Mouse (Mus musculus) limb, embryonic 13.5 days (tissue): ENCODE measurements at regions not wholly inside any gene's neighbourhood (a gene's known extent, or its start where the extent isn't known, plus 50 kb on each side); places are given as distances from the start of the nearest gene placed in this dataset.

Source experiments
- ATAC-seq: fragments of 200-750 bp; cut with Nextera tagmentation; 2 replicates; pipeline ENCODE4 v1.8.0; 2017; ENCODE audit warnings: low read depth, moderate number of reproducible peaks, moderate TSS enrichment; ENCODE audit not compliant: low FRiP score
- H3K27ac ChIP-seq: fragments of 300-500 bp; sonication (generic); 2 replicates; pipeline ENCODE4 v1.5.1; 2015; ENCODE audit warnings: inconsistent platforms, mild to moderate bottlenecking, moderate library complexity
- H3K27me3 ChIP-seq: fragments of 300-500 bp; sonication (generic); 2 replicates; pipeline ENCODE4 v1.6.1; 2015; ENCODE audit warnings: mild to moderate bottlenecking, inconsistent platforms
- H3K36me3 ChIP-seq: fragments of 300-500 bp; sonication (generic); 2 replicates; pipeline ENCODE4 v1.6.1; 2015; ENCODE audit warnings: inconsistent platforms, mild to moderate bottlenecking, moderate library complexity
- H3K4me1 ChIP-seq: fragments of 300-500 bp; sonication (generic); 2 replicates; pipeline ENCODE4 v1.6.1; 2015; ENCODE audit warnings: inconsistent platforms
- H3K4me2 ChIP-seq: fragments of 300-500 bp; sonication (generic); replicated peaks from 2 replicates; pipeline ENCODE4 v1.6.1; 2015; ENCODE audit warnings: inconsistent platforms, mild to moderate bottlenecking, moderate library complexity
- H3K4me3 ChIP-seq: fragments of 300-500 bp; sonication (generic); 2 replicates; pipeline ENCODE4 v1.5.1; 2015; ENCODE audit warnings: moderate library complexity, mild to moderate bottlenecking, inconsistent platforms
- H3K9ac ChIP-seq: fragments of 300-500 bp; sonication (generic); 2 replicates; pipeline ENCODE4 v1.6.1; 2015; ENCODE audit warnings: mild to moderate bottlenecking, inconsistent platforms
- H3K9me3 ChIP-seq: fragments of 300-500 bp; sonication (generic); 2 replicates; pipeline ENCODE4 v1.6.1; 2016; ENCODE audit warnings: inconsistent platforms
- WGBS: fragments of 180-500 bp; shearing (Covaris S2); methylation state at CpG from one replicate; pipeline ENCODE4 v1.1.7; 2015; 5-methylcytosine and 5-hydroxymethylcytosine counted together

GRCm38 (mm10) chr5:136619315-136620231 lies 52.3 kb upstream of the Cux1 start:
- Histone ChIP-seq H3K4me2 (peak overlapping the region; percentile 46), H3K27ac (no peak overlapping the region), H3K9ac (0 out of 2 replicates have a peak overlapping the region, but pooled peaks have one; percentile 36), H3K9me3 (no peaks in the 10 kb centered on the region), H3K4me3 (no peak overlapping the region; the same call in 1 of the 2 replicates), H3K4me1 (peaks cover 25% of the 10 kb centered on the region), H3K27me3 (peaks cover 75% of the 10 kb centered on the region), H3K36me3 (no peaks in the 10 kb centered on the region)
- 6% methylated on average over 17 of the region's 17 CpGs for WGBS
- ATAC-seq = no peak; the same call in 1 of the 2 replicates

GRCm38 (mm10) chr5:136620234-136620633 lies 52.9 kb upstream of the Cux1 start:
- H3K4me3 ChIP-seq = no peak overlapping the region
- H3K27ac ChIP-seq = no peak overlapping the region
- WGBS = 18% methylated on average over 12 of the region's 12 CpGs
- ATAC-seq = no peak
- no peaks in the 10 kb centered on the region for H3K36me3 ChIP-seq
- H3K4me2 ChIP-seq = peak overlapping the region; percentile 46
- peaks cover 81% of the 10 kb centered on the region for H3K27me3 ChIP-seq
- peaks cover 25% of the 10 kb centered on the region for H3K4me1 ChIP-seq
- H3K9me3 ChIP-seq = no peaks in the 10 kb centered on the region
- 0 out of 2 replicates have a peak overlapping the region, but pooled peaks have one; percentile 36 for H3K9ac ChIP-seq

GRCm38 (mm10) chr5:136621336-136622125 lies 54.2 kb upstream of the Cux1 start:
- WGBS = 29% methylated on average over 4 of the region's 4 CpGs
- Histone ChIP-seq H3K36me3 (no peaks in the 10 kb centered on the region), H3K9ac (no peak overlapping the region), H3K9me3 (no peaks in the 10 kb centered on the region), H3K4me1 (peaks cover 25% of the 10 kb centered on the region), H3K27me3 (peaks cover 86% of the 10 kb centered on the region), H3K4me2 (no peak overlapping the region), H3K4me3 (no peak overlapping the region), H3K27ac (no peak overlapping the region)
- ATAC-seq = no peak

- H3K9ac ChIP-seq = no peak overlapping the region
- no peak overlapping the region for H3K27ac ChIP-seq
- H3K4me2 ChIP-seq = no peak overlapping the region
- no peak for ATAC-seq
- peaks cover 83% of the 10 kb centered on the region for H3K27me3 ChIP-seq
- 23% methylated on average over 2 of the region's 2 CpGs for WGBS
- peaks cover 29% of the 10 kb centered on the region for H3K4me1 ChIP-seq
- H3K36me3 ChIP-seq = no peaks in the 10 kb centered on the region
- no peak overlapping the region for H3K4me3 ChIP-seq
- H3K9me3 ChIP-seq = no peaks in the 10 kb centered on the region
Measured at GRCm38 (mm10) chr5:136622152-136622551, 54.9 kb upstream of the Cux1 start.

DNA sequence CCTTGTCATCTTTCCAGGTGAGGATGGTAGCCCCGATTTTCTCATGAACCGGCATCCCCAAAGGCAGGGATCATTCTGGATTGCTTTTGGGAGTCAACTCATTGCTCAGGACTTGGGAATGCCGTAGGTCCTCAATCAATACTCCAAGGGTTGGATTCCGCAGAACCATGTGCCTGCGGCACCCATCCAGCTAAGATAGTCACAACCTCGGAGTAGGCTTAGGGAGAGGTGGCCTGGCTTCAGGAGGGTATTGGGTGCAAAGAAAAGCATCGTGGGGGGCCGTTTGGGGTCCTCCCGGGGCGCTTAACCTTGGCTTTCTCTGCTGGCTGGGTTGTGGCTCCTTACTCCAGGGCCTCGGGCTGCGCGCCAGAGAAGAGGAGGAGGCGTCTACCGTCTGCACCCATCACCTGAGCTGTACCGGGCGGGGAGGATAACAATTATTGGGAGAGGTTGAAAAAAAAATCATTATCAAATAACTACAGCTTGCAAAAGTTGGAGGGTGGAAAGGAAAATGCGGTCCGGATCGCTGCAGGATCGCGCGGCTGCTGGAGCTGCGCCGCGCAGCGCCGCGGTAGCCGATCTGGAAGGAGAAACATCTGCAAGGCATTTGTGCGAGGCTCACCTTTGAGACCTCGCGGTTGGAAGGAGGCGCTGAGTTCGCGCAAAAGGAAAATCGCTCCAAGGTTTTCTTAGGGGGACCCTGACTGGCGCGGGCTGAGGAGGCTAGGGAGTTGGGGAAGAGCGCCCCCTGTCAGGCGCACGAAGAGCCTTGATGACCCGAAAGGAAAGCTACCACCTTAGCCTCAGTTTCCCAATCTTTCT lies 55.6 kb upstream of the Cux1 start:
- 2% methylated on average over 43 of the region's 43 CpGs for WGBS
- Histone ChIP-seq H3K4me3 (peak overlapping the region; percentile 39), H3K27ac (no peak overlapping the region), H3K4me2 (peak overlapping the region; percentile 75), H3K4me1 (peaks cover 31% of the 10 kb centered on the region), H3K27me3 (peaks cover 75% of the 10 kb centered on the region), H3K9me3 (no peaks in the 10 kb centered on the region), H3K36me3 (no peaks in the 10 kb centered on the region), H3K9ac (peak overlapping the region; percentile 50; the same call in 1 of the 2 replicates)
- ATAC-seq = peak; percentile 66; the same call in 1 of the 2 replicates

DNA sequence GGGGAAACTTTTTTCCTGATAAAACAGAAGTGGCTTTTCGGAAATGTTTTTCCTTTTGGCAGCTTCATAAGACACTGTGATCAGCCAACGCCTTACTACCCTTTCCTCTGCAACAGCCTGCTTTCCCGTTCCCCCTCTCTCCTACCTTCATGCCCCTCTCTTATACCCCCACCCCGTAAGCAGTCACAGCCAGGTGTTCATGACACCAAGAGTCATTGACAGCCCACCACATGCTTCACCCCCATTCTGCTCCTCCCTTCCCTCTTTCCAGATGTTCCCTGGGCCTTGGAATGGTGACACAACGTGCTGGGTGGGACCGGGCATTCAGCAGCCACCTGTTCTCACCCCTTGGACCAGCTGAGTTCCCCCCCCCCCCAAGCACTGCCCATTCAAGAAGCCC lies 56.5 kb upstream of the Cux1 start:
- H3K4me2 ChIP-seq = no peak overlapping the region
- no peaks in the 10 kb centered on the region for H3K9me3 ChIP-seq
- WGBS = 38% methylated on average over 6 of the region's 6 CpGs
- peaks cover 31% of the 10 kb centered on the region for H3K4me1 ChIP-seq
- H3K36me3 ChIP-seq = no peaks in the 10 kb centered on the region
- no peak for ATAC-seq
- H3K4me3 ChIP-seq = no peak overlapping the region
- peaks cover 67% of the 10 kb centered on the region for H3K27me3 ChIP-seq
- no peak overlapping the region for H3K9ac ChIP-seq
- no peak overlapping the region for H3K27ac ChIP-seq

DNA sequence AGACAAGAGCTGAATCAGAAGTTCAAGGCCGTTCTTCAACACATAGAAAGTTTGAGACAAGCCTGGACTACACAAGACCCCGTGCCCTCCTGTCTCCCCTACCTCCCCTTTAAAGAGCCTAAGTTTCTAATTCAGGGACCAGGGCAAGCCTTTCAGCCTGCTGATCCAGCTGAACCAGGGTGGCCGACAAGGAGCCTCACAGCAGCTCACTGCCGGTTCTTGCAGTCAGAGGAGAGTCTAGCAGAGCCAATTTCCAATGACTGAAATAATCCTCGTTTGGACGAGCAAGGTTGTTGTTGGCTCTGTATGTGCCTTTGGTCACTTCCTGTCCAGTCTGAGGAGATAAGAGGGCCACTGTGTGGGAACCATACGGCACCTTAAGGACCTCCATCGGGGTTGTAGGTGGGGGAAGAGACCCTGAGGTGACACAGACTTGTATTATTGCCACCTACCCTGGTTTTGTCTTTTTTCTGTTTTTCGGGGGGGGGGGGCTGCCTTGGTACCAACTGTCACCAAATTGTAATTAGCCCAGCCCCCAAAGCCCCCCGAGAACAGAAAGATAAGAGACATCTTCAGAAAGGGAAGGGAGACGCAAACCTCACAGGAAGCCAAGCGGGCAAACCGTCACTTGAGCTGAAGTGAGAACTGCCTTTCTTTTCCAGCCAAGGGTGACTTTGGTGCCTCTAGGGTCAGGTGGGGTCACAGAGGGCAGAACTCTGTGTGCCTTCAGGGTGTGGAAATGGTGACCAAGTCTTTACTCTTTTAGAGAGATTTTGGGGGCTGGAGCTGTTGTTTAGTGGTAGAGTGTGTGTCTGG lies 58.1 kb upstream of the Cux1 start:
- no peak for ATAC-seq
- Histone ChIP-seq H3K9ac (no peak overlapping the region), H3K4me3 (no peak overlapping the region), H3K9me3 (no peaks in the 10 kb centered on the region), H3K27me3 (peaks cover 52% of the 10 kb centered on the region), H3K27ac (no peak overlapping the region), H3K4me1 (peaks cover 19% of the 10 kb centered on the region), H3K36me3 (no peaks in the 10 kb centered on the region), H3K4me2 (no peak overlapping the region)
- WGBS = 53% methylated on average over 13 of the region's 13 CpGs

DNA sequence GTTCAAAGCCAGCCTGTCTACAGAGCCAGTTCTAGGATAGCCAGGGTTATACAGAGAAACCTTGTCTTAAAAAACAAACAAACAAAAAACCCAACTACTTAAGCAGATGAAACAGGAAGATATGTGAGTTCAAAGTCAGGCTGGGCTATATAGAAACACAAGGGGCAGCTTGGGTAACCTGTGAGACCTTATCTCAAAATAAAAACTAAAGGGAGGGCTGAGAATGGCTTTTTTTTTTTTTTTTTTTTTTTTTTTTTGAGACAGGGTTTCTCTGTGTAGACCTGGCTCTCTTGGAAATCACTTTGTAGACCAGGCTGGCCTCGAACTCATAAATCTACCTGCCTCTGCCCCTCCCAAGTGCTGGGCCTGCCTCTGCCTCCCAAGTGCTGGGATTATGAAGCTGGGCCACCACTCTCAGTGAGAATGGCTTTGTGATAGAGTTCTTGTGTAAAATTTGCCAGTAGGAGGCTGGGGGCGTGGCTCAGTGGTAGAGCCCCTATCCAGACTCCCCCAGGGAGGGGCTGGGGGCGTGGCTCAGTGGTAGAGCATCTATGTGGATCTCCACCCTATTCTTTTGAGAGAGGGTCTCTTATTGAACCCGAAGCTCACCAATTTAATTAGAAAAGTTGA lies 59.0 kb upstream of the Cux1 start:
- no peak for ATAC-seq
- no peak overlapping the region for H3K4me3 ChIP-seq
- 44% methylated on average over 4 of the region's 4 CpGs for WGBS
- no peaks in the 10 kb centered on the region for H3K36me3 ChIP-seq
- H3K27ac ChIP-seq = no peak overlapping the region
- H3K9me3 ChIP-seq = no peaks in the 10 kb centered on the region
- no peak overlapping the region for H3K9ac ChIP-seq
- H3K27me3 ChIP-seq = peaks cover 47% of the 10 kb centered on the region
- no peak overlapping the region for H3K4me2 ChIP-seq
- peaks cover 16% of the 10 kb centered on the region for H3K4me1 ChIP-seq

- no peak for ATAC-seq
- Histone ChIP-seq H3K4me1 (peaks cover 16% of the 10 kb centered on the region), H3K4me3 (no peak overlapping the region), H3K36me3 (no peaks in the 10 kb centered on the region), H3K4me2 (no peak overlapping the region), H3K9ac (no peak overlapping the region), H3K9me3 (no peaks in the 10 kb centered on the region), H3K27ac (no peak overlapping the region), H3K27me3 (peaks cover 40% of the 10 kb centered on the region)
- WGBS = 60% methylated on average over 2 of the region's 2 CpGs
Measured at GRCm38 (mm10) chr5:136626891-136627290, 59.6 kb upstream of the Cux1 start.

DNA sequence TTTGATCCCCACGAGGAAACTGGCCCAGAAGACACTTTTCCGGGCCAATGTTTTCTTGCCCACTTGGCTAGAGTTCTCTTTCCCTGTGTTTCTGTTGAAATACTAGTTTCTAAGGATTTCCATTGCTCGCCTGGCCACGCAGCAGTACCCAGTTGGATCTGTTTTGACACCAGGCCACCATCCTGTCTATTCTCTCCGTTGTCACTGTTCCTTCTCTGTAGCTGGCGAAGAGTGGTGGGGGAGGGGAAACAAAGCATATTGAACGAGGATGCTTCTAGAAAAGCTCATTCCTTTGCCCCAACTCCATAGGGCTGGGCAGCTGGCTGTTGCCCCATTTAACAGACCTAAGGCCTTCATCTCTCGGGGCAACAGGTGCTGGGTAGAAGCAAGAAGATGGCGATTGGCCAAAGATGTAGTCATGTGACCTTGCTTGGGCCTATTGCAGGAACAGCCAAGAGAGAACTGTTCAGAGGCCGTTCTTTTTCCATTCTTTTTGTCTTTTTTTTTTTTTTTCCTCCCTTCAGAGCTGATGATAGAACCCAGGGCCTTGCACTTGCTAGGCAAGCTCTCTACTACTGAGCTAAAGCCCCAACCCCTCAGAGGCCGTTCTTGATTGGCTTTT lies 60.5 kb upstream of the Cux1 start:
- Histone ChIP-seq H3K36me3 (no peaks in the 10 kb centered on the region), H3K4me2 (no peak overlapping the region), H3K4me1 (peaks cover 12% of the 10 kb centered on the region), H3K4me3 (no peak overlapping the region), H3K27me3 (peaks cover 34% of the 10 kb centered on the region), H3K27ac (no peak overlapping the region), H3K9ac (no peak overlapping the region), H3K9me3 (no peaks in the 10 kb centered on the region)
- no peak for ATAC-seq
- 78% methylated on average over 11 of the region's 11 CpGs for WGBS
